Mouse (Mus musculus): ENCODE measurements around the gene Lta. TPM values are rescaled to one million over a fixed set of nuclear protein-coding genes. Genes with fewer than 3 reads are reported as not detected.

The Lta gene
- polyA plus RNA-seq, 1 experiment from 2014 or later = 0.21 TPM

- Histone ChIP-seq H3K4me2 (no peak overlapping the region), H3K27ac (no peak overlapping the region), H3K36me3 (peaks cover 80% of the 10 kb centered on the region), H3K9ac (no peak overlapping the region), H3K4me1 (peaks cover 16% of the 10 kb centered on the region), H3K9me3 (no peaks in the 10 kb centered on the region), H3K4me3 (no peak overlapping the region), H3K27me3 (no peaks in the 10 kb centered on the region)
- 88% methylated on average over 16 of the region's 16 CpGs for WGBS
- no peak for ATAC-seq (ENCODE audit: borderline replicate concordance, extremely low read depth, low FRiP score, low TSS enrichment)
Observed at GRCm38 (mm10) chr17:35158850-35159593, 46.1 kb downstream of the Lta start.

- H3K27me3 ChIP-seq = no peaks in the 10 kb centered on the region
- H3K4me2 ChIP-seq = no peak overlapping the region
- no peaks in the 10 kb centered on the region for H3K9me3 ChIP-seq
- peaks cover 93% of the 10 kb centered on the region for H3K36me3 ChIP-seq
- WGBS = 98% methylated on average over 8 of the region's 8 CpGs
- no peak overlapping the region for H3K4me3 ChIP-seq
- ATAC-seq (ENCODE audit: borderline replicate concordance, extremely low read depth, low FRiP score, low TSS enrichment) = no peak
- no peak overlapping the region for H3K9ac ChIP-seq
- H3K4me1 ChIP-seq = peaks cover 13% of the 10 kb centered on the region
- no peak overlapping the region for H3K27ac ChIP-seq
Observed at GRCm38 (mm10) chr17:35157661-35158175, 47.4 kb downstream of the Lta start.

GRCm38 (mm10) chr17:35157254-35157653, 47.9 kb downstream of the Lta start:
- H3K4me1 ChIP-seq = peaks cover 8% of the 10 kb centered on the region
- WGBS = 92% methylated on average over 8 of the region's 8 CpGs
- H3K27me3 ChIP-seq = no peaks in the 10 kb centered on the region
- ATAC-seq (ENCODE audit: borderline replicate concordance, extremely low read depth, low FRiP score, low TSS enrichment) = no peak
- no peaks in the 10 kb centered on the region for H3K9me3 ChIP-seq
- no peak overlapping the region for H3K4me2 ChIP-seq
- no peak overlapping the region for H3K4me3 ChIP-seq
- no peak overlapping the region for H3K27ac ChIP-seq
- peaks cover 97% of the 10 kb centered on the region for H3K36me3 ChIP-seq
- no peak overlapping the region for H3K9ac ChIP-seq

GRCm38 (mm10) chr17:35156461-35157200, 48.5 kb downstream of the Lta start:
- Histone ChIP-seq H3K9me3 (no peaks in the 10 kb centered on the region), H3K4me3 (no peak overlapping the region), H3K4me2 (no peak overlapping the region), H3K27ac (no peak overlapping the region), H3K36me3 (peaks cover 100% of the 10 kb centered on the region), H3K27me3 (no peaks in the 10 kb centered on the region), H3K9ac (no peak overlapping the region), H3K4me1 (0 out of 2 replicates have a peak, but pooled peaks cover 4% of the 10 kb centered on the region)
- 87% methylated on average over 33 of the region's 33 CpGs for WGBS
- ATAC-seq (ENCODE audit: borderline replicate concordance, extremely low read depth, low FRiP score, low TSS enrichment) = no peak

- Histone ChIP-seq H3K4me1 (no peaks in the 10 kb centered on the region), H3K27ac (no peak overlapping the region), H3K9me3 (no peaks in the 10 kb centered on the region), H3K9ac (no peak overlapping the region), H3K36me3 (peaks cover 98% of the 10 kb centered on the region), H3K27me3 (no peaks in the 10 kb centered on the region), H3K4me3 (no peak overlapping the region), H3K4me2 (no peak overlapping the region)
- ATAC-seq (ENCODE audit: borderline replicate concordance, extremely low read depth, low FRiP score, low TSS enrichment) = no peak
- WGBS = 89% methylated on average over 12 of the region's 12 CpGs
Observed at GRCm38 (mm10) chr17:35155451-35155850, 49.7 kb downstream of the Lta start.

GRCm38 (mm10) chr17:35154616-35155015, 50.5 kb downstream of the Lta start:
- Histone ChIP-seq H3K36me3 (peaks cover 98% of the 10 kb centered on the region), H3K27me3 (no peaks in the 10 kb centered on the region), H3K9ac (no peak overlapping the region), H3K9me3 (no peaks in the 10 kb centered on the region), H3K4me3 (no peak overlapping the region), H3K4me2 (no peak overlapping the region), H3K4me1 (no peaks in the 10 kb centered on the region), H3K27ac (no peak overlapping the region)
- ATAC-seq (ENCODE audit: borderline replicate concordance, extremely low read depth, low FRiP score, low TSS enrichment) = no peak
- WGBS = 79% methylated on average over 7 of the region's 7 CpGs

GRCm38 (mm10) chr17:35153931-35154330, 51.2 kb downstream of the Lta start:
- H3K4me1 ChIP-seq = no peaks in the 10 kb centered on the region
- no peak overlapping the region for H3K9ac ChIP-seq

More at GRCm38 (mm10) chr17:35153931-35154330, 51.2 kb downstream of the Lta start:
- WGBS = 79% methylated on average over 4 of the region's 4 CpGs
- no peaks in the 10 kb centered on the region for H3K9me3 ChIP-seq
- H3K4me3 ChIP-seq = no peak overlapping the region
- H3K27me3 ChIP-seq = no peaks in the 10 kb centered on the region
- no peak overlapping the region for H3K4me2 ChIP-seq
- H3K27ac ChIP-seq = no peak overlapping the region
- peaks cover 97% of the 10 kb centered on the region for H3K36me3 ChIP-seq
- ATAC-seq (ENCODE audit: borderline replicate concordance, extremely low read depth, low FRiP score, low TSS enrichment) = no peak

Small RNA genes within 50 kb of the gene (microRNA-seq; reads per million reads assigned to microRNA genes)
- gene Mir6973a = not detected
- not detected for gene Mir6974
- 1.1 reads per million for gene Mir6975
- gene Mir8094 = not detected

Other genes starting within 250 kb of the Lta start
- 0.15 and 0.26 TPM in 2 replicates for gene Hspa1b, start 246.1 kb downstream of the Lta start, polyA plus RNA-seq (2015; fragmentation: Nextera tagmentation; extraction: Ambion mirVana)
- not detected in 2 replicates for gene Gm20481, start 235.4 kb downstream of the Lta start, polyA plus RNA-seq (2015; fragmentation: Nextera tagmentation; extraction: Ambion mirVana)
- 3.4 and 3.8 TPM in 2 replicates for gene Hspa1a, start 233.2 kb downstream of the Lta start, polyA plus RNA-seq (2015; fragmentation: Nextera tagmentation; extraction: Ambion mirVana)
- gene Hspa1l, start 232.6 kb downstream of the Lta start, polyA plus RNA-seq (2015; fragmentation: Nextera tagmentation; extraction: Ambion mirVana) = 0.45 and 0.79 TPM in 2 replicates
- 210 and 216 TPM in 2 replicates for gene Lsm2, start 223.5 kb downstream of the Lta start, polyA plus RNA-seq (2015; fragmentation: Nextera tagmentation; extraction: Ambion mirVana)
- 128 and 129 TPM in 2 replicates for gene Vars, start 204.4 kb downstream of the Lta start, polyA plus RNA-seq (2015; fragmentation: Nextera tagmentation; extraction: Ambion mirVana)
- 0.14 and 0.25 TPM in 2 replicates for gene Vwa7, start 188.8 kb downstream of the Lta start, polyA plus RNA-seq (2015; fragmentation: Nextera tagmentation; extraction: Ambion mirVana)
- 7.2 and 7.7 TPM in 2 replicates for gene Sapcd1, start 177.3 kb downstream of the Lta start, polyA plus RNA-seq (2015; fragmentation: Nextera tagmentation; extraction: Ambion mirVana)
- gene Msh5, start 158.6 kb downstream of the Lta start, polyA plus RNA-seq (2015; fragmentation: Nextera tagmentation; extraction: Ambion mirVana) = 4.4 TPM in 2 replicates
- gene Clic1, start 155.4 kb downstream of the Lta start, polyA plus RNA-seq (2015; fragmentation: Nextera tagmentation; extraction: Ambion mirVana) = 283 and 300 TPM in 2 replicates
- 330 and 333 TPM in 2 replicates for gene Ddah2, start 146.3 kb downstream of the Lta start, polyA plus RNA-seq (2015; fragmentation: Nextera tagmentation; extraction: Ambion mirVana)
- 0.36 and 0.39 TPM in 2 replicates for gene Ly6g6c, start 140.0 kb downstream of the Lta start, polyA plus RNA-seq (2015; fragmentation: Nextera tagmentation; extraction: Ambion mirVana)
- gene Mpig6b, start 139.2 kb downstream of the Lta start, polyA plus RNA-seq (2015; fragmentation: Nextera tagmentation; extraction: Ambion mirVana) = 0.67 and 0.93 TPM in 2 replicates
- 0.96 and 1.2 TPM in 2 replicates for gene Ly6g6e, start 128.4 kb downstream of the Lta start, polyA plus RNA-seq (2015; fragmentation: Nextera tagmentation; extraction: Ambion mirVana)
- gene Ly6g6d, start 127.3 kb downstream of the Lta start, polyA plus RNA-seq (2015; fragmentation: Nextera tagmentation; extraction: Ambion mirVana) = 5.2 and 6.7 TPM in 2 replicates
- 0.23 and 0.51 TPM in 2 replicates for gene Ly6g6f, start 119.7 kb downstream of the Lta start, polyA plus RNA-seq (2015; fragmentation: Nextera tagmentation; extraction: Ambion mirVana)
- 94.8 and 95.6 TPM in 2 replicates for gene Abhd16a, start 116.1 kb downstream of the Lta start, polyA plus RNA-seq (2015; fragmentation: Nextera tagmentation; extraction: Ambion mirVana)
- not detected in 2 replicates for gene Ly6g5c, start 97.1 kb downstream of the Lta start, polyA plus RNA-seq (2015; fragmentation: Nextera tagmentation; extraction: Ambion mirVana)
- gene Ly6g5b, start 89.9 kb downstream of the Lta start, polyA plus RNA-seq (2015; fragmentation: Nextera tagmentation; extraction: Ambion mirVana) = 0.79 and 0.95 TPM in 2 replicates
- 17.7 and 18.0 TPM in 2 replicates for gene Gpank1, start 83.9 kb downstream of the Lta start, polyA plus RNA-seq (2015; fragmentation: Nextera tagmentation; extraction: Ambion mirVana)
- 265 TPM in 2 replicates for gene Csnk2b, start 83.3 kb downstream of the Lta start, polyA plus RNA-seq (2015; fragmentation: Nextera tagmentation; extraction: Ambion mirVana)
- gene D17H6S53E, start 79.0 kb downstream of the Lta start, polyA plus RNA-seq (2015; fragmentation: Nextera tagmentation; extraction: Ambion mirVana) = 9.6 and 9.7 TPM in 2 replicates
- gene Apom, start 73.3 kb downstream of the Lta start, polyA plus RNA-seq (2015; fragmentation: Nextera tagmentation; extraction: Ambion mirVana) = 1.0 and 3.9 TPM in 2 replicates
- gene Bag6, start 70.2 kb downstream of the Lta start, polyA plus RNA-seq (2015; fragmentation: Nextera tagmentation; extraction: Ambion mirVana) = 48.6 and 51.2 TPM in 2 replicates
- 169 and 179 TPM in 2 replicates for gene Prrc2a, start 40.5 kb downstream of the Lta start, polyA plus RNA-seq (2015; fragmentation: Nextera tagmentation; extraction: Ambion mirVana)
- 6.9 and 9.0 TPM in 2 replicates for gene Aif1, start 29.3 kb downstream of the Lta start, polyA plus RNA-seq (2015; fragmentation: Nextera tagmentation; extraction: Ambion mirVana)
- 12.1 and 13.0 TPM in 2 replicates for gene Lst1, start 16.9 kb downstream of the Lta start, polyA plus RNA-seq (2015; fragmentation: Nextera tagmentation; extraction: Ambion mirVana)
- 0.65 and 2.2 TPM in 2 replicates for gene Ltb, start 10.9 kb downstream of the Lta start, polyA plus RNA-seq (2015; fragmentation: Nextera tagmentation; extraction: Ambion mirVana)
- 0.16 TPM in 1 of 2 replicates, not detected in the other for gene Tnf, start 3.3 kb downstream of the Lta start, polyA plus RNA-seq (2015; fragmentation: Nextera tagmentation; extraction: Ambion mirVana)
- gene Gm16181, start 15.5 kb upstream of the Lta start, polyA plus RNA-seq (2015; fragmentation: Nextera tagmentation; extraction: Ambion mirVana) = 0.70 and 0.75 TPM in 2 replicates
- 3.4 and 4.3 TPM in 2 replicates for gene Atp6v1g2, start 28.3 kb upstream of the Lta start, polyA plus RNA-seq (2015; fragmentation: Nextera tagmentation; extraction: Ambion mirVana)
- gene Nfkbil1, start 30.4 kb upstream of the Lta start, polyA plus RNA-seq (2015; fragmentation: Nextera tagmentation; extraction: Ambion mirVana) = 13.2 and 13.4 TPM in 2 replicates
- gene Ddx39b, start 36.4 kb upstream of the Lta start, polyA plus RNA-seq (2015; fragmentation: Nextera tagmentation; extraction: Ambion mirVana) = 512 and 523 TPM in 2 replicates
- 114 and 138 TPM in 2 replicates for gene H2-D1, start 57.4 kb upstream of the Lta start, polyA plus RNA-seq (2015; fragmentation: Nextera tagmentation; extraction: Ambion mirVana)
- 0.20 and 0.24 TPM in 2 replicates for gene H2-Q1, start 115.1 kb upstream of the Lta start, polyA plus RNA-seq (2015; fragmentation: Nextera tagmentation; extraction: Ambion mirVana)
- gene H2-Q2, start 136.9 kb upstream of the Lta start, polyA plus RNA-seq (2015; fragmentation: Nextera tagmentation; extraction: Ambion mirVana) = 6.6 and 7.1 TPM in 2 replicates
- gene H2-Q4, start 174.3 kb upstream of the Lta start, polyA plus RNA-seq (2015; fragmentation: Nextera tagmentation; extraction: Ambion mirVana) = 6.3 and 7.6 TPM in 2 replicates
- 0.76 and 1.1 TPM in 2 replicates for gene H2-Q6, start 219.5 kb upstream of the Lta start, polyA plus RNA-seq (2015; fragmentation: Nextera tagmentation; extraction: Ambion mirVana)
- gene H2-Q7, start 233.8 kb upstream of the Lta start, polyA plus RNA-seq (2015; fragmentation: Nextera tagmentation; extraction: Ambion mirVana) = 6.9 and 8.3 TPM in 2 replicates